Mouse (Mus musculus) frontal cortex, adult 2 months (tissue): ENCODE results near the gene Ddx20. TPM values are rescaled to one million over a fixed set of nuclear protein-coding genes. Genes with fewer than 3 reads are reported as not detected.
A peak's percentile ranks its signal among the peaks of the same experiment; 100 is the strongest.

Experiments
- DNase-seq, 2 experiments: peaks; one replicate each; pipeline ENCODE4 v3.0.0; 2022; ENCODE audit warnings: low spot score in 1 of 2; ENCODE audit errors: extremely low spot score in 1 of 2
- polyA plus RNA-seq: library from polyadenylated mRNA; depleted of rRNA; stranded (reverse); fragments of >200 nt; gene quantifications from 2 replicates; pipeline ENCODE4 v1.2.3, GENCODE M21; 2012; rRNA removed

Gene Ddx20
- polyA plus RNA-seq = 10.3 and 10.8 TPM in 2 replicates

GRCm38 (mm10) chr3:105687324-105688060, at the start of gene Ddx20:
Gene Ddx20 (minus strand): TSS chr3:105687574.
- DNase-seq = peak; percentile 94 to 97

- DNase-seq = no peak
Measured at GRCm38 (mm10) chr3:105737070-105737469, 49.7 kb upstream of the Ddx20 start.

GRCm38 (mm10) chr3:105736148-105736547, 48.8 kb upstream of the Ddx20 start:
- no peak for DNase-seq

GRCm38 (mm10) chr3:105735285-105735684, 47.9 kb upstream of the Ddx20 start:
- no peak for DNase-seq

GRCm38 (mm10) chr3:105733538-105733937, 46.2 kb upstream of the Ddx20 start:
- no peak for DNase-seq

DNA sequence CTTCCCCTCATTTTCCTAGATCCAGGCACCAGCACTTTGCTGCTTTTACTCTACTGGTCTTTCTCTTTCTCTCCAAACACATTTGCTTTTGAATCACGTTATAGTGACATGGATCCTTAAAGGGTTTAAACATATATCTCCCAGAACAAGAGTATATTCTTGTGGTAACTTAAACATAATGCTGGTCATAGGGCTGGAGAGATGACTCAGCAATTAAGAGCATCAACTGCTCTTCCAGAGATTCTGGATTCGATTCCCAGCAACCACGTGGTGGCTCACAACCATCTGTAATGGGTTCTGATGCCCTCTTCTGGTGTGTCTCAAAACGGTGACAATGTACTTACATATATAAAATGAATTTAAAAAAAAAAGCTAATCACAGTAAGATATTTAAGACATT, 45.0 kb upstream of the Ddx20 start:
- no peak for DNase-seq

- DNase-seq = peak in 1 of 2 experiments; percentile 87
Measured at GRCm38 (mm10) chr3:105726037-105726436, 38.7 kb upstream of the Ddx20 start.

- DNase-seq = no peak
Measured at GRCm38 (mm10) chr3:105722510-105722909, 35.1 kb upstream of the Ddx20 start.

DNA sequence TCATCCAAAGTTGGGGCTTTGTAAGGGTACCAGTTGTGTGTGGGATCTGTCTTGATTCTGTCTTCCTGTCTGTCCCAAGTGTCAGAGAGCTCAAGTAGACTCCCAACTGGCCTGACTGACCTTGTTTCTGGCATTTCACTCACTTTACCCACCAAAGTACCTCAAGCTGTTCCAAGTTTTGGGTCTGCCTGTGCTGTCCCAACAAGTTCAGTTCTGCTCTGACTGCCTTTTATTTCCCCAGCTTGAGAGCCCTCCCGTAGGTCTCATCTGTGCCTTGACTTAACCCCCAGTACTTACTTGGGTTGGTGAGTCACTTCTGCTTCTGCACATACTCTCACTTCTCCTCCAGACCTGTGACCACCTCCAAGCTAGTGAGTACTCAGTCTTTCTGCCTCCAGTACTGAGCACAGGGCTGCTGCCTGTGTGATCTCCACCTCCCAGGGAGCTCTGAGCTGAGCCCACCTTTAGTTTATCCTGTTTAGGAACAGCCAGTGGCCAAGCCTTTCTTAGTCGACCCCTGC, 34.4 kb upstream of the Ddx20 start:
- no peak for DNase-seq

GRCm38 (mm10) chr3:105720514-105720913, 33.1 kb upstream of the Ddx20 start:
- DNase-seq = no peak

GRCm38 (mm10) chr3:105719979-105720378, 32.6 kb upstream of the Ddx20 start:
- no peak for DNase-seq

DNA sequence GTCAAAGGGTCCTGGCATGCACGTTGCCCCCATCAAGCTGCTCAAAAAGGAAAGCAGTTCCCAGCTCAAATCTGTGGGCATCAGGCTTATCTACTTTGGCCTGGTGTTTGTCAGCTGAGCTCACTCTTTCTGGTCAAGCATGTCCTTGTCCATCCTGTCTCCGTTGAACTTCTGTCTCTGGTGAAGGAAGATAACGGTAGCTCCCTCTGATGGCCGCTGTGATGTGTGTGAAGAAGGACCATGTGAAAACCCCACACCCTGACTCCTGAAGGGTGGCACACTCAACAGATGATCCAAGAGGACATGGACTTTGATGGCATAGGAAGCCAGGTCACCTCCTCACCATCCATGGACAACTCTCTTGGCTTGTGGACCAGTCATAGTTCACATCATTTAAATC, 31.4 kb upstream of the Ddx20 start:
- DNase-seq = no peak

DNA sequence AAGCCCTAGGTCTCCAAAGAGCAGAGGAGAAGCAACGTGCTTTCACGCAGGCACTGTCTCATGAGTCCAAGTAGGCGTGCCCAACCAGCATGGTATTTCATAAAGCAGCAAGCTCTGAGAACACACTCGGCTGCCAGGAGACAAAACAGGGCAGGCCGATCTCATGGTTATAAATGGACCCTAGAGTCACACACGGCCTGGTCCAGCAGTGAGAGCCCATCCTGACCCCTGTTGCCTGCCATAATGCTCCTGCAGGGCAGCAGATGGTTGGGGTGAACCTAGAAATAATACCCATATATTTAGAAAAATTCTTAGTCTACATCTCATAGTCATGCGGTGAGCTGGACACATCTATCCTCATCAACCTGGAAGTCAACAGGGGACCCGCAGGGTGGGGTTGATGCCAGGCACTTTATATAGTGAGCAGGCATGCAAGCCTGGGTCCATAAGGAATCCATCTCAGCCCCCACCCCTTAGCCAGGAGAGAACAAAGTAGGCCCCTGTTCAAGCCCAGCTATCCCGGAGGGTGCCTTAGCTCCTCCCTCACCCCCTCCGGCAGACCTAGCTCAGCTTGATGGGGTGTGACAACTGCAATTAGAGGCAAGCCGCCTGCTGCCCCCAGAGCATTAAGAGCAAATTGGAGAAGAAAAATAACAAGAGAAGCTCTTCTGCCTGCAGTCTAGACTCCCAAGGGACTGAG, 30.6 kb upstream of the Ddx20 start:
- no peak for DNase-seq

- DNase-seq = peak in 1 of 2 experiments; percentile 56
Measured at GRCm38 (mm10) chr3:105716353-105717000, 29.1 kb upstream of the Ddx20 start.

- DNase-seq = no peak
Measured at GRCm38 (mm10) chr3:105714820-105715167, 27.4 kb upstream of the Ddx20 start.

DNA sequence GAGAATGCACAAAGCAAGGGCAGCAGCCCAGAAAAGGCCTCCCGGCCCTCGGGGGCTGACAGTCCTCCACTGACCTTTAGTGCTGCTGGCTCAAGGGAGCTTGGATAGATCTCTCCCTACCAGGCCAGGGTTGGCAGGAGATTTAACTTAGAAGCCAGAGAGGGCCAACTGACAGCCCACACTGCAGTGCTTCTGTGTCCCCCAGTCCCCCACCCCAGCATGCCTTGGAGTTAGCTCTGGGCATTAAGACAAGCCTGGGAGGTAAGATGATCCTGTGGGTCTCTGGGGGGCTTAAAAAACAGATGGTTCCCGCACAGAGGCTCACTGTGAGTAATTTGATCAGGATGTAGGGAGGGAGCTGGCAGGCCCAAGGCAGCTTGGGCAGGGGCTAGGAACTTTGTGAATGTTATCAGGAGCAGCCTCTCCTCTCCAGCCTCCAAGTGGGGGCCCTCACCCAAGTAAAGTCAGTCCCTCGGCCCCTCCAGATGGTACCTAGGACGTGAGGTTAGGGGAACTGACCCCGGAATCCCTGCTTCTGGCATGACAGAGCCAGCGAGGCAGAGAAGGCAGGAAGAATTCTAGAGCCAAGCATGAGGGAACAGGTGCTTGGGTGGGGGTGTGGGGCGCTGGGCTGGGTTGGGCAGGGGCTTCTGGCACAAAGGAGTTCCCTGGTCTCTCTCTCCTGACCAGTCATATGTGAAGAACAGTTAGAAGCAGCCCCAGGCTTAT, 26.9 kb upstream of the Ddx20 start:
- DNase-seq = no peak

GRCm38 (mm10) chr3:105712827-105713226, 25.5 kb upstream of the Ddx20 start:
- no peak for DNase-seq

- DNase-seq = no peak
Measured at GRCm38 (mm10) chr3:105711741-105712140, 24.4 kb upstream of the Ddx20 start.

DNA sequence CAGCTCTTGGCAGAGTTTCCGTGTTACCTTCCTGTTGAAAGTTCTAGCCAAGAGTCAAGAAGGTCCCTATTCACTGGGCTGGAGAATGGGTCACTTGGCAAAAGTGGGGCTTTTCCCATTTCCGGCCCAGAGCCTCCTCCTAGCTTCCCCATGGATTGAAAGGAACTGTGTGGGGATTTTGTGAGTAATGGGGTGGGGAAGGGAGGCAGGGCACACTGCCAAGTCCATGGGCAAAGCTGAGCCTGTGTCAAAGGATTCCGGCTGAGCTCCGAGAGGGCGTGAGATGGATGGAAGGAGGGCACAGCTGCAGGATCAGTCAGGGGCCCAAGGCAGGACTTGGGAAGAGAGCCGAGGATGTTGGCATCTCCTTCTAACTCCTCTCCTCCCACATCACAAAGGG, 22.9 kb upstream of the Ddx20 start:
- DNase-seq = peak in 1 of 2 experiments; percentile 51

DNA sequence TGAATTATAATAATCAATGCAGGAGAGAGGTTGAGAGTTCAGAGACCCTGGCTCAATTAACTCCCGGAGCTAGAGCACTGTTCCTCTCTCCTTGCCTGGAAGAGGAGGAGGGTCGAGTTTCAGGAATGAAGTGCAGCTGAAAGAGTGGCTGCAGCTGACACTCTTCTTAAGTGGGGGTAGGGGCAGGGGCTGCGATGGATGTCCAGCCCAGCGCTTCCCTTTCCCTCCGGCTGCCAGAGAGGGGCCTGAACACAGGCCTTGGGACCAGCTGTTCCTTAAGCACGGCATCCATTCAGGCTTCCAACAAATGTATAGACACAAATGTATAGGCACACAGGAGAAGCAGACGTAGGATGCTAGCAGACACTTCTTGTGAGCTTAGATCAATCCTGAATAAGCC, 20.2 kb upstream of the Ddx20 start:
- no peak for DNase-seq
